Mouse (Mus musculus) lung, postnatal 0 days (tissue): ENCODE data around the gene Samd4b. TPM values are rescaled to one million over a fixed set of nuclear protein-coding genes. Genes with fewer than 3 reads are reported as not detected.

ENCODE experiments used
- ATAC-seq: fragments of 200-750 bp; cut with Nextera tagmentation; 2 replicates; pipeline ENCODE4 v1.8.0; 2017; ENCODE audit warnings: moderate library complexity
- DNase-seq: peaks from one replicate; pipeline ENCODE4 v3.0.0-alpha.2; 2016; ENCODE audit warnings: low spot score
- H3K27ac ChIP-seq: fragments of 300-500 bp; sonication (generic); 2 replicates; pipeline ENCODE4 v1.5.1; 2014; ENCODE audit warnings: antibody characterized with exemption, mild to moderate bottlenecking, low read length, mixed read lengths
- H3K27me3 ChIP-seq: fragments of 300-500 bp; sonication (generic); replicated peaks from 2 replicates; pipeline ENCODE4 v1.6.1; 2014; ENCODE audit warnings: low read length, mixed read lengths; ENCODE audit not compliant: insufficient read depth
- H3K36me3 ChIP-seq: fragments of 300-500 bp; sonication (generic); 2 replicates; pipeline ENCODE4 v1.6.1; 2014; ENCODE audit warnings: low read length, mixed read lengths; ENCODE audit not compliant: insufficient read depth
- H3K4me1 ChIP-seq: fragments of 300-500 bp; sonication (generic); 2 replicates; pipeline ENCODE4 v1.6.1; 2014; ENCODE audit warnings: antibody characterized with exemption, low read depth, low read length, mixed read lengths; ENCODE audit not compliant: insufficient read depth
- H3K4me2 ChIP-seq: fragments of 300-500 bp; sonication (generic); replicated peaks from 2 replicates; pipeline ENCODE4 v1.6.1; 2014; ENCODE audit warnings: low read depth, mild to moderate bottlenecking, low read length, moderate library complexity, mixed read lengths
- H3K4me3 ChIP-seq: fragments of 300-500 bp; sonication (generic); 2 replicates; pipeline ENCODE4 v1.5.1; 2014; ENCODE audit warnings: low read depth, low read length
- H3K9ac ChIP-seq: fragments of 300-500 bp; sonication (generic); replicated peaks from 2 replicates; pipeline ENCODE4 v1.6.1; 2014; ENCODE audit warnings: low read depth, mild to moderate bottlenecking
- H3K9me3 ChIP-seq: fragments of 300-500 bp; sonication (generic); 2 replicates; pipeline ENCODE4 v1.6.1; 2016; ENCODE audit warnings: low read length, mixed read lengths
- CTCF ChIP-seq: IDR thresholded peaks from 2 replicates; pipeline ENCODE4 v1.5.1; 2016; ENCODE audit warnings: antibody characterized with exemption, mild to moderate bottlenecking
- EP300 ChIP-seq: IDR thresholded peaks from 2 replicates; pipeline ENCODE4 v1.6.1; 2016; ENCODE audit warnings: antibody characterized with exemption, mild to moderate bottlenecking, control low read depth
- WGBS: fragments of 180-500 bp; shearing (Covaris S2); extraction: QIAGEN DNeasy Blood & Tissue Kit; methylation state at CpG from one replicate; pipeline ENCODE4 v1.1.7; 2014; 5-methylcytosine and 5-hydroxymethylcytosine counted together
- polyA plus RNA-seq: library from polyadenylated mRNA; unstranded; fragments of >200 nt; fragmentation: Nextera tagmentation; extraction: Ambion mirVana; gene quantifications from 2 replicates; pipeline ENCODE4 v1.2.1, GENCODE M21; 2015

Samd4b gene
- polyA plus RNA-seq, 1 experiment from 2014 or later = 13.4 TPM

- no peaks in the 10 kb centered on the region for H3K9me3 ChIP-seq
- TF ChIP-seq EP300 = no peak
- no peak for TF ChIP-seq CTCF
- peak overlapping the region; percentile 77 for H3K4me2 ChIP-seq
- peaks cover 27% of the 10 kb centered on the region for H3K4me1 ChIP-seq
- H3K27me3 ChIP-seq = no peaks in the 10 kb centered on the region
- H3K4me3 ChIP-seq = no peak overlapping the region
- WGBS = 56% methylated on average over 7 of the region's 8 CpGs
- no peaks in the 10 kb centered on the region for H3K36me3 ChIP-seq
- peak; percentile 34 for ATAC-seq
- H3K9ac ChIP-seq = no peak overlapping the region
- peak overlapping the region; percentile 88 for H3K27ac ChIP-seq
- DNase-seq = peak; percentile 27
Observed at GRCm38 (mm10) chr7:28595751-28596435, 2.1 kb downstream of the Samd4b start.

- ATAC-seq = no peak
- no peaks in the 10 kb centered on the region for H3K27me3 ChIP-seq
- H3K9ac ChIP-seq = 0 out of 2 replicates have a peak overlapping the region, but pooled peaks have one; percentile 3
- H3K9me3 ChIP-seq = no peaks in the 10 kb centered on the region
- peaks cover 27% of the 10 kb centered on the region for H3K4me1 ChIP-seq
- DNase-seq = peak; percentile 45
- WGBS = 31% methylated on average over 14 of the region's 14 CpGs
- TF ChIP-seq EP300 (0 out of 2 replicates have a peak, but pooled peaks have one; percentile 11), CTCF (no peak)
- H3K27ac ChIP-seq = peak overlapping the region; percentile 38; the same call in 1 of the 2 replicates
- no peaks in the 10 kb centered on the region for H3K36me3 ChIP-seq
- no peak overlapping the region for H3K4me3 ChIP-seq
- H3K4me2 ChIP-seq = 0 out of 2 replicates have a peak overlapping the region, but pooled peaks have one; percentile 1
Observed at GRCm38 (mm10) chr7:28593206-28594111, 4.5 kb downstream of the Samd4b start.

- Histone ChIP-seq H3K27me3 (no peaks in the 10 kb centered on the region), H3K9ac (no peak overlapping the region), H3K4me3 (no peak overlapping the region), H3K36me3 (0 out of 2 replicates have a peak, but pooled peaks cover 3% of the 10 kb centered on the region), H3K27ac (no peak overlapping the region), H3K4me2 (no peak overlapping the region), H3K9me3 (no peaks in the 10 kb centered on the region), H3K4me1 (peaks cover 43% of the 10 kb centered on the region)
- no peak for TF ChIP-seq CTCF
- no peak for TF ChIP-seq EP300
- DNase-seq (no peak), ATAC-seq (no peak)
- WGBS = 36% methylated on average over 1 of the region's 1 CpGs
Observed at GRCm38 (mm10) chr7:28591862-28592261, 6.1 kb downstream of the Samd4b start.

DNA sequence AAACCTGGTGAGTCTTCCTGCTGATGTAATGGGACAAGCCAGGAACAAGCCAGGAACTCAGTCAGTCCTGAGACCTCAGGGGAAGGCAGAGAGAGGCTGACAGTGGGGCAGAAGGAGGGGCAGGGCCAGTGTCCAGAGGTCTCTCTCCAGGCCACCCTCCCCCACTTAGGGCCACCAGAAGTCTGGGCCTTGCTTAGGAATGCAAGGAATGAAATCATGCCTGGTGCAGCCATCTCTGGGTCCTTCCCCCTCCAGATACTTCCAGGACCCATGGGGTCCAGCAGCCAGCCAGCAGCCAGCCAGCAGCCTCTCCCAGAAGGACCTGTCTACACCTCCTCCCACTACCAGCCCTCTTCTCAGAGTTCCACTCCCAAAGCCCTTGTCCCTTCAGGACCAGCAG is 10.3 kb downstream of the Samd4b start:
- DNase-seq (peak; percentile 48), ATAC-seq (peak; percentile 50)
- TF ChIP-seq CTCF (no peak), EP300 (no peak)
- Histone ChIP-seq H3K36me3 (0 out of 2 replicates have a peak, but pooled peaks cover 8% of the 10 kb centered on the region), H3K9me3 (no peaks in the 10 kb centered on the region), H3K4me1 (peaks cover 52% of the 10 kb centered on the region), H3K27ac (peak overlapping the region; percentile 85), H3K4me3 (no peak overlapping the region), H3K4me2 (no peak overlapping the region), H3K9ac (no peak overlapping the region), H3K27me3 (no peaks in the 10 kb centered on the region)

DNA sequence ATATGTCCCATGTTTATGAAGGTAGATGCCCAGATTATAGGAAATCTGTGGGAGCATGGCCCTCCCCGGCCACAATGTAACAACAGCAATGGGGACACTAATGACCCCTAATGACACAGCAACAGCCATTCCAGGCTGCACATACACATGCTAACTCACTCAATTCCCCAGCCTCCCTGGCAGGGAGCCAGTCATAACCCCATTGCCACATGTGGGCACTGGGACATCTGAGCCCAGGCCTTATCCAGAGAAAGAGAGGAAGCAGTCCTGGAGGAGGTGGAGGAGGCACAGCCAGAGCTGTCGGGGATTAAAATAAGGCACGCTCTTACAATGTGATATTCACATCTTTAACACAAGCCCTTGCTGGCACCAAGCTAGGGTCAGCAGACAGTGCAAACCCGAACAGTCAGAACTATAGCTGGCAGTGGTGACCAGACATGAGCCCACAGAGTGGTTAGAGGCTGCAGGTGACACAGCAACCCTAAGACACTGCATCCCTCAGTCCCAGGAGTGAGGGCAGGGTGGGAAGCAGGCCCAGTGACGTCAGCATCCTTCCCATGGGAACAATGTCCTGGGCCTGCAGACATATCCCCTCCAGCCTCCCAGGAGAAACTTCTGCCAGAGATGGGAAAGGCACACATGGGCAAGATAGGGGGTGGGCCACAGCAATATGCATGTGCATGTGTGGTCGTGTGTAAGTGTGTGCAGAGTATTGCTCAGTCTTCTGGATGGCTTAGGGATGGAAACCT is 11.1 kb downstream of the Samd4b start:
- H3K36me3 ChIP-seq = 0 out of 2 replicates have a peak, but pooled peaks cover 8% of the 10 kb centered on the region
- WGBS = 39% methylated on average over 6 of the region's 6 CpGs
- peak; percentile 59 for DNase-seq
- peaks cover 49% of the 10 kb centered on the region for H3K4me1 ChIP-seq
- no peak; the same call in 1 of the 2 replicates for TF ChIP-seq CTCF
- TF ChIP-seq EP300 = 0 out of 2 replicates have a peak, but pooled peaks have one; percentile 13
- H3K27ac ChIP-seq = peak overlapping the region; percentile 85
- ATAC-seq = peak; percentile 63
- H3K27me3 ChIP-seq = no peaks in the 10 kb centered on the region
- no peak overlapping the region for H3K4me3 ChIP-seq
- no peak overlapping the region for H3K4me2 ChIP-seq
- H3K9me3 ChIP-seq = no peaks in the 10 kb centered on the region
- no peak overlapping the region for H3K9ac ChIP-seq
